Mouse (Mus musculus): ENCODE results near the gene Slc5a5. TPM values are rescaled to one million over a fixed set of nuclear protein-coding genes. Genes with fewer than 3 reads are reported as not detected.

Slc5a5 gene
- total and polyA plus RNA-seq, 3 experiments = 0.18 TPM; not detected in 2

DNA sequence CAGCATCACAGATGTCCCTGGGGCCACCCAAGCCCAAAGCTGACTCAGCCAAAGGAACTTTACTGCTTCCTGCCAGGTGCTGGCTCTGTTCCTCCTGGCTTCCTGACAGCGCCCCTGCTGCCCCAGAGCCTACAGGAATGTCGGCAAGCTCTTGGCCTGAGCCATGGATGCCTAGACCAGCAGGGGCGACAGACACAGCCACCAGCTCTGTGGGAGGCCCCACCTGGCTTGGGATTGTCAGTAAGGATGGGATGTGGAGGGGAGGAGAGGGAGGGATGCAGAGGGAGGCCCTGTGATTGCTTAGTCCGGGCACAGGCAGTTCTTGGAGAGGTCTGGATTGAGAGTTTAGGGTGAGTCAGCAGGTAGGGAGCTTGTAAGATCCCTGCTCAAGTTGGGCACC, 12.4 kb downstream of the Slc5a5 start:
- Histone ChIP-seq H3K4me3 (peak overlapping the region; percentile 34; the same call in 1 of the 2 replicates), H3K9ac (ENCODE audit: low read depth, low read length) (peak overlapping the region; percentile 46), H3K4me1 (ENCODE audit: control insufficient read depth, insufficient read depth, low read length) (peaks cover 4% of the 10 kb centered on the region), H3K36me3 (ENCODE audit: control insufficient read depth, insufficient read depth, low read length) (no peaks in the 10 kb centered on the region), H3K27ac (peak overlapping the region; percentile 73), H3K27me3 (ENCODE audit: control insufficient read depth, insufficient read depth, low read length) (no peaks in the 10 kb centered on the region), H3K79me2 (replicated peaks; ENCODE audit: control insufficient read depth, insufficient read depth, low read length) (no peaks in the 10 kb centered on the region)
- intact Hi-C loops (cut with DNase I) = no loop called here
- DNase-seq = peak; percentile 72
- TF ChIP-seq POLR2A (IDR thresholded peaks at IDR 0.05; ENCODE audit: insufficient read depth, low read depth, low read length) (no peak), EP300 (IDR thresholded peaks at IDR 0.05; ENCODE audit: insufficient read depth, low read depth, low read length) (no peak), CTCF (IDR thresholded peaks at IDR 0.05) (peak; percentile 23)
- WGBS = 2% methylated on average over 4 of the region's 4 CpGs

- WGBS = 75% methylated on average over 4 of the region's 4 CpGs
- H3K27me3 ChIP-seq (ENCODE audit: control insufficient read depth, insufficient read depth, low read length) = no peaks in the 10 kb centered on the region
- no peak for TF ChIP-seq EP300 (IDR thresholded peaks at IDR 0.05; ENCODE audit: insufficient read depth, low read depth, low read length)
- TF ChIP-seq CTCF (IDR thresholded peaks at IDR 0.05) = no peak
- no peak for TF ChIP-seq POLR2A (IDR thresholded peaks at IDR 0.05; ENCODE audit: insufficient read depth, low read depth, low read length)
- H3K9ac ChIP-seq (ENCODE audit: low read depth, low read length) = no peak overlapping the region
- H3K4me1 ChIP-seq (ENCODE audit: control insufficient read depth, insufficient read depth, low read length) = peaks cover 4% of the 10 kb centered on the region
- no peaks in the 10 kb centered on the region for H3K79me2 ChIP-seq (replicated peaks; ENCODE audit: control insufficient read depth, insufficient read depth, low read length)
- H3K27ac ChIP-seq = no peak overlapping the region
- intact Hi-C loops (cut with DNase I) = no loop called here
- no peaks in the 10 kb centered on the region for H3K36me3 ChIP-seq (ENCODE audit: control insufficient read depth, insufficient read depth, low read length)
- no peak for DNase-seq
- no peak overlapping the region for H3K4me3 ChIP-seq
These were observed 13.1 kb downstream of the Slc5a5 start for GRCm38 (mm10) chr8:70879500-70879899.

GRCm38 (mm10) chr8:70878178-70878577, 14.4 kb downstream of the Slc5a5 start:
- Histone ChIP-seq H3K36me3 (ENCODE audit: control insufficient read depth, insufficient read depth, low read length) (no peaks in the 10 kb centered on the region), H3K4me1 (ENCODE audit: control insufficient read depth, insufficient read depth, low read length) (peaks cover 6% of the 10 kb centered on the region), H3K9ac (ENCODE audit: low read depth, low read length) (no peak overlapping the region), H3K27me3 (ENCODE audit: control insufficient read depth, insufficient read depth, low read length) (no peaks in the 10 kb centered on the region), H3K4me3 (no peak overlapping the region), H3K27ac (no peak overlapping the region), H3K79me2 (replicated peaks; ENCODE audit: control insufficient read depth, insufficient read depth, low read length) (no peaks in the 10 kb centered on the region)
- WGBS = 29% methylated on average over 2 of the region's 2 CpGs
- no peak for DNase-seq
- TF ChIP-seq POLR2A (IDR thresholded peaks at IDR 0.05; ENCODE audit: insufficient read depth, low read depth, low read length) = no peak
- TF ChIP-seq CTCF (IDR thresholded peaks at IDR 0.05) = no peak
- no peak for TF ChIP-seq EP300 (IDR thresholded peaks at IDR 0.05; ENCODE audit: insufficient read depth, low read depth, low read length)
- intact Hi-C loops (cut with DNase I) = no loop called here

DNA sequence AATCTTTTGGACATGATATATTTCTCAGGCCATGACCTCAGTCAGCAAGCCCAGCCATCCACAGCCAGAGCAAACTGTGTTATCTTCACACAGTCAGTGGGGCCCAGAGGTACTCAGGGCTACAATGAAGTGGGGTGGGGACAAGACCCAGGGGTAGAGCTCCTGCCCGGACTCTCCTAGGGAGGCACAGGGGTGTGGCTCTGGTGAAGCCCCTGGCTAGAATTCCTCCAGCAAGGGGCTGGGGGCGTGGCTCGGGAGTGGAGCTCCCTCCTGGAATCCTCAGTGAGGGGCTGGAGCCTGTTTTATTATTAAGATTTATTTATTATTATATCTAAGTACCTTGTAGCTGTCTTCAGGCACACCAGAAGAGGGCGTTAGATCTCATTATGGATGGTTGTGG, 16.2 kb downstream of the Slc5a5 start:
- Histone ChIP-seq H3K36me3 (ENCODE audit: control insufficient read depth, insufficient read depth, low read length) (no peaks in the 10 kb centered on the region), H3K27me3 (ENCODE audit: control insufficient read depth, insufficient read depth, low read length) (no peaks in the 10 kb centered on the region), H3K27ac (no peak overlapping the region), H3K9ac (ENCODE audit: low read depth, low read length) (no peak overlapping the region), H3K79me2 (replicated peaks; ENCODE audit: control insufficient read depth, insufficient read depth, low read length) (no peaks in the 10 kb centered on the region), H3K4me1 (ENCODE audit: control insufficient read depth, insufficient read depth, low read length) (peaks cover 7% of the 10 kb centered on the region), H3K4me3 (no peak overlapping the region)
- intact Hi-C loops (cut with DNase I) = no loop called here
- TF ChIP-seq EP300 (IDR thresholded peaks at IDR 0.05; ENCODE audit: insufficient read depth, low read depth, low read length) (no peak), CTCF (IDR thresholded peaks at IDR 0.05) (no peak), POLR2A (IDR thresholded peaks at IDR 0.05; ENCODE audit: insufficient read depth, low read depth, low read length) (no peak)
- DNase-seq = no peak
- 55% methylated on average over 4 of the region's 4 CpGs for WGBS

- Histone ChIP-seq H3K4me3 (no peak overlapping the region), H3K36me3 (ENCODE audit: control insufficient read depth, insufficient read depth, low read length) (no peaks in the 10 kb centered on the region), H3K27ac (no peak overlapping the region), H3K9ac (ENCODE audit: low read depth, low read length) (no peak overlapping the region), H3K79me2 (replicated peaks; ENCODE audit: control insufficient read depth, insufficient read depth, low read length) (no peaks in the 10 kb centered on the region), H3K4me1 (ENCODE audit: control insufficient read depth, insufficient read depth, low read length) (peaks cover 3% of the 10 kb centered on the region), H3K27me3 (ENCODE audit: control insufficient read depth, insufficient read depth, low read length) (no peaks in the 10 kb centered on the region)
- intact Hi-C loops (cut with DNase I) = no loop called here
- no peak for DNase-seq
- no peak for TF ChIP-seq POLR2A (IDR thresholded peaks at IDR 0.05; ENCODE audit: insufficient read depth, low read depth, low read length)
- TF ChIP-seq EP300 (IDR thresholded peaks at IDR 0.05; ENCODE audit: insufficient read depth, low read depth, low read length) = no peak
- TF ChIP-seq CTCF (IDR thresholded peaks at IDR 0.05) = no peak
- WGBS = 89% methylated on average over 13 of the region's 13 CpGs
These were observed 18.1 kb downstream of the Slc5a5 start for GRCm38 (mm10) chr8:70874441-70874840.

DNA sequence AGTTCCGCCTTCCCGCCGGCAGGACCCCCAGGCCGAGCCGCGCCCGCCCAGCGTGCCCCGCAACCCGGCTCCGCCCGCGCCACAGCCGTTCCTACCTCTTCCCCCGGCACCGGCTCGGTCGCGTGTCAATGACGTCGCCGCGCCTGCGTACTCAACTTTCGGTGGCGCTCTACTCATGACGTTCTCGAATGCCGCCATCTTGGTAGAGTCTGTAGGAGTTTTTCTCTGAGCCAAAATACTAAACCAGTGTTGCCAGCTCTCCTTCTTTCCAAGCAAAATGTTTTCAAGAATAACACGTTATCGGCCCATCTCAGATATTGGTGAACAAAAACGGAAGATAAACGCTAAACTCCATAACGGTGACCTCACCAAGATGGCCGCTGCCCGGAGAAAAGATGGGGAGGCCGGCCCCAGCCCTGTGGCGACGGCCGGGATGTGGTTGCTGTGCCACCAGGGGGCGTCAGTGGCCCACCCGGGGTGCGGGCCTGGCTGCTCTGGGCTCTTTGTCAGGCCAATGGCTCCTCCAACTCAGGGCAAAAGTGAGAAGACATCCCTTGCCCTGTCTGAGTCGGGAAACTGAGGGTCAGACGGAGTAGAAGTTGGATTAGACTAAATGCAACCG, 19.1 kb downstream of the Slc5a5 start, which contains the start of gene Ccdc124:
Ccdc124 (minus strand) TSS at position 572 of the 622 bp plus-strand sequence.
- DNase-seq = peak; percentile 95 to 97
- TF ChIP-seq CTCF (IDR thresholded peaks at IDR 0.05) = no peak; the same call in 1 of the 2 replicates
- TF ChIP-seq EP300 (IDR thresholded peaks at IDR 0.05; ENCODE audit: insufficient read depth, low read depth, low read length) = 0 out of 2 replicates have a peak, but pooled peaks have one; percentile 47
- peak; percentile 63 for TF ChIP-seq POLR2A (IDR thresholded peaks at IDR 0.05; ENCODE audit: insufficient read depth, low read depth, low read length)
- intact Hi-C loops (cut with DNase I) = loop anchor here (1.0 kb wide), 2 partner anchors 20 to 24 kb away; partner anchors contain the start of gene Rpl18a
- Histone ChIP-seq H3K9ac (ENCODE audit: low read depth, low read length) (peak within 1 kb of the TSS; percentile 75), H3K27me3 (ENCODE audit: control insufficient read depth, insufficient read depth, low read length) (no peaks in the 10 kb centered on the region), H3K4me1 (ENCODE audit: control insufficient read depth, insufficient read depth, low read length) (peaks cover 4% of the 10 kb centered on the region), H3K27ac (peak within 1 kb of the TSS; percentile 95), H3K36me3 (ENCODE audit: control insufficient read depth, insufficient read depth, low read length) (no peaks in the 10 kb centered on the region), H3K79me2 (replicated peaks; ENCODE audit: control insufficient read depth, insufficient read depth, low read length) (no peaks in the 10 kb centered on the region), H3K4me3 (peak within 1 kb of the TSS; percentile 97)
- WGBS = under 1% methylated on average over 46 of the region's 46 CpGs

Measured in heart, adult 2 months (tissue).